Mouse (Mus musculus) kidney, embryonic 15.5 days (tissue): ENCODE data around the gene Rgs6. TPM values are rescaled to one million over a fixed set of nuclear protein-coding genes. Genes with fewer than 3 reads are reported as not detected.
A peak's percentile ranks its signal among the peaks of the same experiment; 100 is the strongest.

Experiments used
- ATAC-seq: fragments of 200-750 bp; cut with Nextera tagmentation; replicated peaks from 2 replicates; pipeline ENCODE4 v1.8.0; 2017; ENCODE audit warnings: moderate TSS enrichment; ENCODE audit not compliant: low FRiP score
- H3K27ac ChIP-seq: fragments of 300-500 bp; sonication (generic); 2 replicates; pipeline ENCODE4 v1.5.1; 2015; ENCODE audit warnings: mild to moderate bottlenecking, inconsistent platforms
- H3K27me3 ChIP-seq: fragments of 300-500 bp; sonication (generic); 2 replicates; pipeline ENCODE4 v1.6.1; 2015; ENCODE audit warnings: inconsistent platforms
- H3K36me3 ChIP-seq: fragments of 300-500 bp; sonication (generic); 2 replicates; pipeline ENCODE4 v1.6.1; 2015; ENCODE audit warnings: inconsistent platforms
- H3K4me1 ChIP-seq: fragments of 300-500 bp; sonication (generic); 2 replicates; pipeline ENCODE4 v1.6.1; 2015; ENCODE audit warnings: inconsistent platforms
- H3K4me2 ChIP-seq: fragments of 300-500 bp; sonication (generic); 2 replicates; pipeline ENCODE4 v1.6.1; 2015; ENCODE audit warnings: moderate library complexity, mild to moderate bottlenecking, inconsistent platforms
- H3K4me3 ChIP-seq: fragments of 300-500 bp; sonication (generic); replicated peaks from 2 replicates; pipeline ENCODE4 v1.5.1; 2015; ENCODE audit warnings: mild to moderate bottlenecking, inconsistent platforms
- H3K9ac ChIP-seq: fragments of 300-500 bp; sonication (generic); 2 replicates; pipeline ENCODE4 v1.6.1; 2015; ENCODE audit warnings: mild to moderate bottlenecking, inconsistent platforms
- H3K9me3 ChIP-seq: fragments of 300-500 bp; sonication (generic); replicated peaks from 2 replicates; pipeline ENCODE4 v1.6.1; 2016; ENCODE audit warnings: inconsistent platforms
- WGBS: fragments of 180-500 bp; shearing (Covaris S2); methylation state at CpG from one replicate; pipeline ENCODE4 v1.1.7; 2015; ENCODE audit warnings: mixed read lengths; 5-methylcytosine and 5-hydroxymethylcytosine counted together
- polyA plus RNA-seq: library from polyadenylated mRNA; unstranded; fragments of >200 nt; fragmentation: Nextera tagmentation; extraction: Ambion mirVana; gene quantifications from 2 replicates; pipeline ENCODE4 v1.2.1, GENCODE M21; 2015

The Rgs6 gene
- polyA plus RNA-seq, 1 experiment from 2014 or later, result 1.8 TPM

DNA sequence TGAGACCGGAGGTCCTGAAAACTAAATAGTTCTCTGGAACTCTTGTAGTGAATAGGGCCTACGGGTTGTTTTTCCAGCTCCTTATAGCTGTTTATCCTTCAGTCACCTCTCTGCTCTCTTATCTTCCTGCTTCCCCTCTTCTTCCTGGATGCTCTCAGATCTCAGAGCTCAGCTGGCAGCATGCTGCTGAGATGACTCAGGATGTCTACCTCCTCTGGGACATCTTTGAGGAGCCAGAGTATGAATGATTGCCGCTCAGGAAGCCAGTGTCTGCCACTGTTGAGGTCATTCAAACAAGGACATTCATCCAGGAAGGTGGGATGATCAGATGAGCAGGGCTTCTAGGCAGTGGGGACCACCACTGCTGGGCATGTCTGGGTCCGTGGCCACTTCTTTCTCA, 498.9 kb downstream of the Rgs6 start:
- no peak overlapping the region for H3K4me3 ChIP-seq
- WGBS, result 74% methylated on average over 4 of the region's 4 CpGs
- no peaks in the 10 kb centered on the region for H3K36me3 ChIP-seq
- H3K9me3 ChIP-seq, result no peaks in the 10 kb centered on the region
- peaks cover 13% of the 10 kb centered on the region for H3K4me1 ChIP-seq
- H3K27me3 ChIP-seq, result no peaks in the 10 kb centered on the region
- no peak overlapping the region for H3K9ac ChIP-seq
- peak overlapping the region; percentile 67; the same call in 1 of the 2 replicates for H3K27ac ChIP-seq
- no peak overlapping the region for H3K4me2 ChIP-seq
- ATAC-seq, result no peak

DNA sequence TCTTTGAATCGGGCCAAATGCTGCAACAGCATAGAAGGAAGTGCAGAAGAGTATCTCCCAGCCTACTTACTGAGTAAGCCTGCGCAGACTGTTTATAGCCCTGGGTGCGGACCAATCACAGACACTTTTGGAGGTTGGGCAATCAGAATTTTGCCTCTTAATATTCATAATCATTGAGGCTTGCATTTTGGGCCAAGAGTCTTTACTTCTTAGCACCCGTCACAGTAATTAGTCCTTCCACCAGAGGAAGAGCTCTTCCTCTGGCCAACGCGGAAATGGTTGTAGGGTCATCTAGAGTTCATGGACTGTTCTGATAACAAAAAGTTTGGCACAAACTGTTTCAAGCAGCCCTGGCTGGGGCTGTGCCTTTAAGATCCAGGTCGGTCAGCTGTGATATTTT, 499.5 kb downstream of the Rgs6 start:
- H3K4me1 ChIP-seq, result peaks cover 13% of the 10 kb centered on the region
- H3K36me3 ChIP-seq, result no peaks in the 10 kb centered on the region
- ATAC-seq, result no peak
- H3K27ac ChIP-seq, result peak overlapping the region; percentile 67; the same call in 1 of the 2 replicates
- no peaks in the 10 kb centered on the region for H3K27me3 ChIP-seq
- H3K4me2 ChIP-seq, result 0 out of 2 replicates have a peak overlapping the region, but pooled peaks have one; percentile 14
- H3K4me3 ChIP-seq, result no peak overlapping the region
- H3K9me3 ChIP-seq, result no peaks in the 10 kb centered on the region
- 55% methylated on average over 7 of the region's 7 CpGs for WGBS
- no peak overlapping the region for H3K9ac ChIP-seq

DNA sequence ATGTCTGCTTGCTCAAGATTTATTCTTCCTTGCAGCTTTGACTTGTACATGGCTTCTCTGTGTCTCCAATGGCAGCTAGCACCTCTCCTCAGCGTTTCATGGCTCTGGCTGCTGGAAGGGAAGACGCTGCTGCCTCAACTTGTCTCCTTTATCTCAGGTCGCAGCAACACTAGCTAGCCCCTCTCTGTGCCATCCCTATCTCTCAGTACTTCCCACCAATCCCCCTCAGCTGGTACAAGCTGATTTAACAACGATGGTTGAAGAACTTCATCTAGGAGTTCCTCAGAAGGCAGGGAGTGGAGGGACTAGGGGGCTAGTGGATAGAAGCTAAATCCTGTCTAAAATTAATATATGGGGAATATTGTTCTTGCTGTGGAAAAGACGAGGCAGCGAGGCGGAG, 503.9 kb downstream of the Rgs6 start:
- Histone ChIP-seq H3K36me3 (no peaks in the 10 kb centered on the region), H3K27me3 (no peaks in the 10 kb centered on the region), H3K27ac (no peak overlapping the region), H3K9ac (no peak overlapping the region), H3K4me2 (no peak overlapping the region), H3K4me3 (no peak overlapping the region), H3K9me3 (no peaks in the 10 kb centered on the region), H3K4me1 (peaks cover 9% of the 10 kb centered on the region)
- 80% methylated on average over 7 of the region's 7 CpGs for WGBS
- ATAC-seq, result no peak

DNA sequence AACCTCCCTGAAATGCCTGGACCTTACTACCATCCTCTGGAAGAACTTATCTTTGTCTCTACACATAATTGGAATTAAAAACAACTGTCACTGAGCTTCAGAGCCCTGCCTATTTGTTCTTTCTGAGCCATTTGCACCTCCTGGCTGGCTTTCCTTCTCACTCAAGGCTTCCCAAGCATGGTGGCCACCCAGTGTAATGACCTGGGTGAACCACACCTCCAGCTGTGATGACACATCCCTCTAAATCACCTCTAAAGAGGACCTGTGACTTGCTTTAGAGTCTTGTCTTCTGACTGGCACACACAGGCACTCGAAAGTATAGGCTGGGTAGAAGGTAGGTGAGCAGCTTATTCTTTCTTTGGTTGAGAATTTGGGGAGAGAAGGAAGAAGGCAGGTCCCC, 509.7 kb downstream of the Rgs6 start:
- WGBS, result 67% methylated on average over 1 of the region's 1 CpGs
- no peak overlapping the region for H3K27ac ChIP-seq
- no peak overlapping the region for H3K4me3 ChIP-seq
- no peak overlapping the region for H3K4me2 ChIP-seq
- ATAC-seq, result no peak
- no peaks in the 10 kb centered on the region for H3K9me3 ChIP-seq
- no peaks in the 10 kb centered on the region for H3K36me3 ChIP-seq
- H3K4me1 ChIP-seq, result peaks cover 6% of the 10 kb centered on the region; the same call in 1 of the 2 replicates
- no peak overlapping the region for H3K9ac ChIP-seq
- no peaks in the 10 kb centered on the region for H3K27me3 ChIP-seq

DNA sequence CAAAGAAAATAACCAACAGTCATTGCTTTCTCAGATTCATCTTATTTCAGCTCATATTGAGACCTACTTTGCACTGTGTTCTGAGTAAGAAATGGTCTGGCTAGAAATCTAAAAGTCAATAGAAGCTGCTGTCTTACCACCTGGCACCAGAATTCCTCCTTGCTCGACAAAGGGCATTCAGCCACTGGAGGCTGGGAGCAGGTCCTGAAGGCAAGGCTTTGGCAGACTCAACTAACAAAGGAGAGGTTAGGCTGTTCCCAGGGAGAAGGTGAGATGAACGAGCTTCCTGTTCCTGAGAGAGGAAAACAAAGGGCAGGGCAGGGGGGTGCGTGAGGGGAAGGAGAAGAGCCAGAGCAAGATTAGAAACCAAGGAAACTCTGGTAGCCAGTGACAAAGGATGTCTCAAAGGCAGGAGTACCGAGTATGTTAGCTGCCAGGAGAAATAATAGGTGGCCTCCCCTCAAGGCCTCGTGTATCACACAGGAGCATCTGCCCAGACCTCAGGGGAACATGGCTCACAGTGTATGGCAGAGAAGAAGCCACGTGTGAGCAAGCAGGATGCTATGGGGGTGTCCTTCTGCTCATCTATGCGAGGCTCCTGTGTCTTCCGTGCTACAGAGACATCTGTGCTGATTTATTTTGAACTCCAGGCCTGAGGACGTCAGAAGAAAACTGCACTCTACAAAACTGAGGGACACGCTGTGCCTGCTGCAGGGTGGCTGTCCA, 510.7 kb downstream of the Rgs6 start:
- Histone ChIP-seq H3K4me2 (no peak overlapping the region), H3K27ac (no peak overlapping the region), H3K4me3 (no peak overlapping the region), H3K36me3 (no peaks in the 10 kb centered on the region), H3K9ac (no peak overlapping the region), H3K9me3 (no peaks in the 10 kb centered on the region), H3K27me3 (no peaks in the 10 kb centered on the region), H3K4me1 (peaks cover 6% of the 10 kb centered on the region; the same call in 1 of the 2 replicates)
- ATAC-seq, result no peak
- 47% methylated on average over 10 of the region's 10 CpGs for WGBS

DNA sequence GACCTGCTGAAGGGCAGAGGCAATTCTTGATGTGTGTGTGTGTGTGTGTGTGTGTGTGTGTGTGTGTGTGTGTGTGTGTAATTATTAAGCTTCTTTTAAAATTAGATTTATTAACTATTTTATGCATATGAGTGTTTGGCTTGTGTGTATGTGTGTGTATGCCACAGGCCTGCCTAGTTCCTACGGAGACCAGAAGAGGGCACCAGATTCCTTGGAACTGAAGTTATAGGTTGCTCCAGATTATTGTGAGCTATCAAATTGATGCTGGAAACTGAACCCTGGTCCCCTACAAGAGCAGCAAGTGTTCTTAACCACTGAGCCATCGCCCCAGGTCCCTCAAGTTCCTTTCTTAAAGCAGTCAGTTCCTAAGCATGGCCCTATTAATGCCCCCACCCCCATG, 511.8 kb downstream of the Rgs6 start:
- no peak for ATAC-seq
- no peaks in the 10 kb centered on the region for H3K36me3 ChIP-seq
- no peak overlapping the region for H3K9ac ChIP-seq
- H3K27me3 ChIP-seq, result no peaks in the 10 kb centered on the region
- H3K27ac ChIP-seq, result no peak overlapping the region
- no peaks in the 10 kb centered on the region for H3K9me3 ChIP-seq
- H3K4me1 ChIP-seq, result peaks cover 6% of the 10 kb centered on the region; the same call in 1 of the 2 replicates
- 98% methylated on average over 2 of the region's 2 CpGs for WGBS
- H3K4me3 ChIP-seq, result no peak overlapping the region
- H3K4me2 ChIP-seq, result no peak overlapping the region

DNA sequence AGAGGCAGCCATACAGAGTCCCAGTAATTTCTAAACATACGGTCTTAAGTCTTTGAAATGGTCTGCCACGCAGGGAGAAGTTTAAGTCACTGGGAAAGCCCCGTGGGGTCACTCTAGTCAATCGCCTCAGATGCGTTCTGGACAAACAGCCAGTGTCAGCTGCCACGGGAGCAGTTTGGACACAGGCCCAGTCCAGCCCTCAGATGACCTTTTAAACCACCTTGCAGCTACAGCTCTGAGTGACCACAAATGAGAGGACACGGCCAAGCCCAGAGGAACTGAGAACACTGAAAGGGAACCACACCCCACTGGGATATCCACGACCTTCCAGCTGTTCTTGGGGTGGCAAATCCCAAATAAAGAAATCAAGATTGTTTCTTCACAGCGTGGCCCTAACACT, 512.3 kb downstream of the Rgs6 start:
- ATAC-seq, result no peak
- Histone ChIP-seq H3K4me2 (no peak overlapping the region), H3K4me1 (peaks cover 8% of the 10 kb centered on the region; the same call in 1 of the 2 replicates), H3K9ac (no peak overlapping the region), H3K27ac (no peak overlapping the region), H3K27me3 (no peaks in the 10 kb centered on the region), H3K9me3 (no peaks in the 10 kb centered on the region), H3K4me3 (no peak overlapping the region), H3K36me3 (no peaks in the 10 kb centered on the region)
- 65% methylated on average over 9 of the region's 9 CpGs for WGBS

DNA sequence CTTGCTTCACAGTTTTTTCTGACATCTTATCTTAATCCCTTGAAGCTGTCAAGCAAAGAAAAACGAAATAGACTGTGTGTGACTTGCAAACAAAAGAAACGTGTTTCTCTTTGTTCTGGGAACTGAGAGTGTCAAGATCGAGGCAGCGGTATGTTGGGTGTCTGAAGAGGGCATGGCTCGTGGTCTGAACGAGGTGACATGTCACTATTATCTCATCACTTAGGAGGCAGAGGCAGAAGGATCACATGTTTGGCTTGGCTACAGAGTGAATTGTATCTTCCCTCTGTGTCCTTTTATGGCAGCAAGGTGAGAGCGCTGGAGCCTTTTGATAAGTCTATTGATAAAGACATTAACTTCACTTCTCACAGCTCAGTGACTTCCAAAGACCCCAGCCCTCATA, 512.8 kb downstream of the Rgs6 start:
- Histone ChIP-seq H3K36me3 (no peaks in the 10 kb centered on the region), H3K4me1 (peaks cover 13% of the 10 kb centered on the region; the same call in 1 of the 2 replicates), H3K9me3 (no peaks in the 10 kb centered on the region), H3K27ac (no peak overlapping the region), H3K4me3 (no peak overlapping the region), H3K9ac (no peak overlapping the region), H3K27me3 (no peaks in the 10 kb centered on the region), H3K4me2 (no peak overlapping the region)
- no peak for ATAC-seq
- WGBS, result 74% methylated on average over 7 of the region's 7 CpGs

DNA sequence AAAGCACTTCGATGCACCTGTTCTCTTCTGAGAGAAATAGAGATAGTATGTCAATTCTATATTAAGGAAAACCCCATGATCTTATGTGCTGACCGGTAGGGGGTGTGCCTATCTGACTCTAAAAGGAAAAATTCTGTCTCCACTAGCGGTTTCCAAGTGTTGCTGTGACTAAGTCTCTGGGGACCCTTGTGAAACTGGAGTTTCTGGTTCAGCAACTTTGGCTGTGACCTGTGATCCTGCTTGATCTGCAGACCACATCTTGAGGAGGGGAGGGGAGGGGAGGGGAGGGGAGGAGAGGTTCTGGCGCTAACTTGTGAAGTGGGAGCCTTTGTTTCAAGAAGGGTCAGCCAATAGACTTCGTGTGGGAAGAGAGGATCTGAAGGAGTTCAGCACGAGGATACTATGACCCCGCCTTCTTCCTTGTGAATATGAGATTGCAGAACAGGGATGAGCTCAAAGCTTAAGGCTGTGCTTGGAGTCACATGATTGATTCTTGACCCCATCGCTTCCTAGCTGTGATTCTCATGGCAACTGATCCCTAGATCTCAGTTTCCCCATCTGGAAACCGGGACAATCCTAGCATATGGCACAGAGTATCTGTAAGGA, 517.5 kb downstream of the Rgs6 start:
- no peaks in the 10 kb centered on the region for H3K9me3 ChIP-seq
- H3K4me3 ChIP-seq, result no peak overlapping the region
- peak; percentile 36 for ATAC-seq
- H3K4me1 ChIP-seq, result peaks cover 13% of the 10 kb centered on the region; the same call in 1 of the 2 replicates
- no peaks in the 10 kb centered on the region for H3K36me3 ChIP-seq
- H3K27me3 ChIP-seq, result no peaks in the 10 kb centered on the region
- no peak overlapping the region for H3K27ac ChIP-seq
- WGBS, result 45% methylated on average over 9 of the region's 9 CpGs
- H3K4me2 ChIP-seq, result 0 out of 2 replicates have a peak overlapping the region, but pooled peaks have one; percentile 4
- H3K9ac ChIP-seq, result no peak overlapping the region

DNA sequence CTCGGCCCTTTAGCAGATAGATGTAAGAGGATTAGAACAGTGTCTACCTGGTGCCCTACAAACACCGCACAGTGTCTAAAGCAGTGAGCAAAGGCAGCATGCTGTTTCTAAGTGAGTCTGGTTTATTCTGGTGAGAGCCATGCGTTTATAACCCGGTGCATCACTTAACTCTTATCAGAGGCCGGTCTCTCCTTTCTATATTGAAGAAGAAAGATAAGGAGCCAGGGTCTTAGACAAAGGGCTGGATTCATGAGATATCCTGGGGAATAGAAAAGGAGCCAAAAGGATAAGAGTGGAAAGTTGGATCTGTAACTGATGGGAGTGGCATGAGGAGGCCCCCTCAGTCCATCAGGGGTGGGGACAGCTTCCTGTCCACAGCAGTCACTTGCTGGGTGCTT, 518.0 kb downstream of the Rgs6 start:
- WGBS, result 81% methylated on average over 5 of the region's 5 CpGs
- H3K4me1 ChIP-seq, result peaks cover 13% of the 10 kb centered on the region; the same call in 1 of the 2 replicates
- H3K36me3 ChIP-seq, result no peaks in the 10 kb centered on the region
- H3K9me3 ChIP-seq, result no peaks in the 10 kb centered on the region
- H3K4me3 ChIP-seq, result no peak overlapping the region
- no peak overlapping the region for H3K9ac ChIP-seq
- ATAC-seq, result no peak
- no peak overlapping the region for H3K4me2 ChIP-seq
- H3K27me3 ChIP-seq, result no peaks in the 10 kb centered on the region
- no peak overlapping the region for H3K27ac ChIP-seq

DNA sequence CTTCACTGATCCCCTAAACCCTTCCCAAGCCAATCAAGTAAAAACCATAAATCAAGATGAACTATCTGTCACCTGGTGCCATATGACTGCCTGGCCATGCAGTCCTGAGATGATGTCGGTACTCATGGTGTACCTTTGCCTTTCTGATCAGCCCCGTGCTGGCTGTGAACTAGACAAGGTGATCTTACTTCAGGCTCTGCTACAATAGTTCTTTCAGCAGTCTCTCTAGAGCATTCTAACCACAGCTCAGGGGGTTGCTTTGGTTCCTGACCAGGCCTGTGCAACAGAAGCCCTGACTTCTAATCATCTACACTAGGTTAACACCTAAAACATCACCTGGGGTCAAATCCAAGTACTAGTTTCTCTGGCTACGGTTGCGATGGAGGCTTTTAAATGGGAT, 521.4 kb downstream of the Rgs6 start:
- Histone ChIP-seq H3K9ac (no peak overlapping the region), H3K4me3 (no peak overlapping the region), H3K36me3 (no peaks in the 10 kb centered on the region), H3K9me3 (no peaks in the 10 kb centered on the region), H3K27ac (no peak overlapping the region), H3K27me3 (no peaks in the 10 kb centered on the region), H3K4me1 (peaks cover 17% of the 10 kb centered on the region; the same call in 1 of the 2 replicates), H3K4me2 (no peak overlapping the region)
- WGBS, result 83% methylated on average over 4 of the region's 4 CpGs
- no peak for ATAC-seq

DNA sequence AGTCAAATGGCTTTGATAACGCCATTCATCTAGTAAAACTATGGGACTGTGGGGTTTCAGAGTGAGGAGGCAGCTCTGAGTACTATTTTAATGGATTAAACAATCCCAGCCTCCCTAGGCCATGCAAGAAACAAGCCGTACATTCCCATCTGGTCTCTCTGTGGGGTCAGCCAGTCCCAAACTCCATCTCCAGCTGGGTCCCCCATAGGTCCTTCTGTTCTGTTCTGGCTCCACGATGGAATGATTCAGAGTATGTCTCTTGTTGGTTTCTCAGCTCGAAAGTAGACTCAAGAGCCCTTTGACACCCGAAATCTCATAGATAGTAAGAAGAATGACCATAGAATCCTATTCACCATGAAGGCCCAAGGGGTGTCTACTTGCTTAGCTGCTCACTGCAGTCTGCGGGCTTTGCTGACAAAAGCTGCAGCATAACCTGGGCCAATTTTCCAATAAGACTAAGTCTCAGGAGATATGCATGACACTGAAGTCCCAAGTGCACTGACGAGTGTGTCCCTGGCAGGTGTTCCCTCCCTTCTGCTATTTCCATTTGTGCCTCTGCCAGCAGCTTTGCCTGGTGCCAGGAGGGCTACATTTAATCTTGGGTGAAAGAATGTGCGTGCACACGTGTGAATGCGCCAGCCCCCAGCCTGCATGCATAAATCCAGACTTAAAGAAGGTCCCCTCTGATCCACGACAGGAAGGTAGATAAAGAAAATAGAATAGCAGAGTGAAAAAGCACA, 522.0 kb downstream of the Rgs6 start:
- WGBS, result 69% methylated on average over 11 of the region's 11 CpGs
- H3K4me3 ChIP-seq, result no peak overlapping the region
- no peaks in the 10 kb centered on the region for H3K27me3 ChIP-seq
- no peaks in the 10 kb centered on the region for H3K36me3 ChIP-seq
- no peak overlapping the region for H3K9ac ChIP-seq
- no peak overlapping the region for H3K4me2 ChIP-seq
- H3K4me1 ChIP-seq, result peaks cover 17% of the 10 kb centered on the region; the same call in 1 of the 2 replicates
- H3K9me3 ChIP-seq, result no peaks in the 10 kb centered on the region
- ATAC-seq, result no peak
- no peak overlapping the region for H3K27ac ChIP-seq
